Mouse (Mus musculus) MEL (cell line): Measurements from ENCODE around the gene Amt.

ENCODE experiments used
- BHLHE40 ChIP-seq: IDR thresholded peaks from 2 replicates; pipeline ENCODE4 v1.6.1; 2012; ENCODE audit warnings: low read depth, mild to moderate bottlenecking, inconsistent platforms, low read length, improper control_type of control experiment, borderline replicate concordance
- CHD2 ChIP-seq: IDR thresholded peaks from 2 replicates; pipeline ENCODE4 v1.6.1; 2011; ENCODE audit warnings: low read length, improper control_type of control experiment
- CTCF ChIP-seq, 3 experiments: IDR thresholded peaks in 2 of 3; conservative IDR thresholded peaks in 1 of 3; 2 replicates each; pipeline ENCODE4 v1.5.1; 2011 to 2012; ENCODE audit warnings: low read length in 3 of 3, low read depth in 2 of 3, mild to moderate bottlenecking in 2 of 3, improper control_type of control experiment in 1 of 3, inconsistent platforms in 1 of 3, mixed read lengths in 1 of 3, moderate library complexity in 1 of 3; ENCODE audit not compliant: control insufficient read depth in 1 of 3, insufficient read depth in 1 of 3, poor library complexity in 1 of 3, severe bottlenecking in 1 of 3
- EP300 ChIP-seq, 2 experiments: IDR thresholded peaks; 2 replicates each; pipeline ENCODE4 v1.6.1; 2011; ENCODE audit warnings: improper control_type of control experiment in 2 of 2, low read length in 2 of 2, low read depth in 1 of 2, mild to moderate bottlenecking in 1 of 2
- GABPA ChIP-seq: IDR thresholded peaks from 2 replicates; pipeline ENCODE4 v1.6.1; 2012; ENCODE audit warnings: low read depth, mild to moderate bottlenecking, inconsistent platforms, low read length, improper control_type of control experiment, moderate library complexity
- GATA1 ChIP-seq: IDR thresholded peaks from 2 replicates; pipeline ENCODE4 v1.6.1; 2011; ENCODE audit warnings: low read depth, low read length, improper control_type of control experiment
- JUND ChIP-seq: IDR thresholded peaks from 2 replicates; pipeline ENCODE4 v1.6.1; 2011; ENCODE audit warnings: low read depth, mild to moderate bottlenecking, improper control_type of control experiment, low read length
- MAFK ChIP-seq: IDR thresholded peaks from 2 replicates; pipeline ENCODE4 v1.6.1; 2011; ENCODE audit warnings: low read depth, mild to moderate bottlenecking, low read length, improper control_type of control experiment, borderline replicate concordance
- MAZ ChIP-seq: IDR thresholded peaks from 2 replicates; pipeline ENCODE4 v1.6.1; 2012; ENCODE audit warnings: low read depth, mild to moderate bottlenecking, inconsistent platforms, low read length, improper control_type of control experiment
- POLR2A ChIP-seq, 2 experiments: IDR thresholded peaks; 2 replicates each; pipeline ENCODE4 v1.6.1; 2011 to 2012; ENCODE audit warnings: low read length in 2 of 2, mild to moderate bottlenecking in 2 of 2, control low read depth in 1 of 2, improper control_type of control experiment in 1 of 2, low read depth in 1 of 2, moderate library complexity in 1 of 2; ENCODE audit not compliant: control insufficient read depth in 1 of 2, insufficient read depth in 1 of 2, poor library complexity in 1 of 2
- RAD21 ChIP-seq: IDR thresholded peaks from 2 replicates; pipeline ENCODE4 v1.6.1; 2011; ENCODE audit warnings: mild to moderate bottlenecking, low read depth, low read length, improper control_type of control experiment
- SIN3A ChIP-seq: IDR thresholded peaks from 2 replicates; pipeline ENCODE4 v1.6.1; 2012; ENCODE audit warnings: low read length, improper control_type of control experiment, inconsistent platforms
- TAL1 ChIP-seq: IDR thresholded peaks from 2 replicates; pipeline ENCODE4 v1.6.1; 2012; ENCODE audit warnings: mild to moderate bottlenecking, inconsistent platforms, low read length, moderate library complexity, mixed read lengths
- USF1 ChIP-seq: IDR thresholded peaks from 2 replicates; pipeline ENCODE4 v1.6.1; 2014; ENCODE audit warnings: low read depth, mild to moderate bottlenecking, inconsistent platforms, low read length, improper control_type of control experiment, moderate library complexity

- TF ChIP-seq EP300 (IDR thresholded peaks at IDR 0.05; ENCODE audit: low read depth in 1 of 2, low read length in 2 of 2) (no peak), MAZ (no peak), POLR2A (IDR thresholded peaks at IDR 0.05; ENCODE audit: control insufficient read depth in 1 of 2, insufficient read depth in 1 of 2, low read depth in 1 of 2, low read length in 2 of 2, poor library complexity in 1 of 2) (no peak), BHLHE40 (no peak), CTCF (IDR thresholded peaks at IDR 0.05 in 2 of 3, conservative IDR thresholded peaks at IDR 0.05 in 1 of 3; ENCODE audit: control insufficient read depth in 1 of 3, insufficient read depth in 1 of 3, low read depth in 2 of 3, low read length in 3 of 3, poor library complexity in 1 of 3, severe bottlenecking in 1 of 3) (peak; percentile 68 to 98 (median 95); a peak in 5 of 6 replicates), GATA1 (peak; percentile 45; the same call in 1 of the 2 replicates), GABPA (no peak), RAD21 (peak; percentile 88), USF1 (no peak; the same call in 1 of the 2 replicates), TAL1 (no peak), MAFK (no peak), CHD2 (no peak), JUND (peak; percentile 51; the same call in 1 of the 2 replicates), SIN3A (peak; percentile 78)
Observed at GRCm38 (mm10) chr9:108284410-108284809, 12.2 kb upstream of the Amt start.
